Mouse (Mus musculus) MEL (cell line): ENCODE measurements around the gene Pcgf5.

Experiments used
- CHD2 ChIP-seq: IDR thresholded peaks from 2 replicates; pipeline ENCODE4 v1.6.1; 2011; ENCODE audit warnings: low read length, improper control_type of control experiment
- CTCF ChIP-seq, 3 experiments: IDR thresholded peaks in 2 of 3; conservative IDR thresholded peaks in 1 of 3; 2 replicates each; pipeline ENCODE4 v1.5.1; 2011 to 2012; ENCODE audit warnings: low read length in 3 of 3, low read depth in 2 of 3, mild to moderate bottlenecking in 2 of 3, improper control_type of control experiment in 1 of 3, inconsistent platforms in 1 of 3, mixed read lengths in 1 of 3, moderate library complexity in 1 of 3; ENCODE audit not compliant: control insufficient read depth in 1 of 3, insufficient read depth in 1 of 3, poor library complexity in 1 of 3, severe bottlenecking in 1 of 3
- ELF1 ChIP-seq: IDR thresholded peaks from 2 replicates; pipeline ENCODE4 v1.6.1; 2014; ENCODE audit warnings: low read depth, mild to moderate bottlenecking, inconsistent platforms, low read length, improper control_type of control experiment, moderate library complexity
- GABPA ChIP-seq: IDR thresholded peaks from 2 replicates; pipeline ENCODE4 v1.6.1; 2012; ENCODE audit warnings: low read depth, mild to moderate bottlenecking, inconsistent platforms, low read length, improper control_type of control experiment, moderate library complexity
- GATA1 ChIP-seq: IDR thresholded peaks from 2 replicates; pipeline ENCODE4 v1.6.1; 2011; ENCODE audit warnings: low read depth, low read length, improper control_type of control experiment
- HCFC1 ChIP-seq: IDR thresholded peaks from 2 replicates; pipeline ENCODE4 v1.6.1; 2012; ENCODE audit warnings: low read depth, mild to moderate bottlenecking, inconsistent platforms, low read length, improper control_type of control experiment, moderate library complexity
- MAX ChIP-seq: IDR thresholded peaks from 2 replicates; pipeline ENCODE4 v1.6.1; 2011; ENCODE audit warnings: low read length, improper control_type of control experiment
- MXI1 ChIP-seq: IDR thresholded peaks from 2 replicates; pipeline ENCODE4 v1.6.1; 2011; ENCODE audit warnings: mild to moderate bottlenecking, low read depth, low read length, improper control_type of control experiment
- NELFE ChIP-seq: IDR thresholded peaks from 2 replicates; pipeline ENCODE4 v1.6.1; 2011; ENCODE audit warnings: low read depth, low read length, improper control_type of control experiment
- POLR2A ChIP-seq, 2 experiments: IDR thresholded peaks; 2 replicates each; pipeline ENCODE4 v1.6.1; 2011 to 2012; ENCODE audit warnings: low read length in 2 of 2, mild to moderate bottlenecking in 2 of 2, control low read depth in 1 of 2, improper control_type of control experiment in 1 of 2, low read depth in 1 of 2, moderate library complexity in 1 of 2; ENCODE audit not compliant: control insufficient read depth in 1 of 2, insufficient read depth in 1 of 2, poor library complexity in 1 of 2
- POLR2AphosphoS5 ChIP-seq: IDR thresholded peaks from 2 replicates; pipeline ENCODE4 v1.6.1; 2012; ENCODE audit warnings: low read depth, borderline replicate concordance, mild to moderate bottlenecking, inconsistent platforms, low read length, moderate library complexity, mixed read lengths
- TAL1 ChIP-seq: IDR thresholded peaks from 2 replicates; pipeline ENCODE4 v1.6.1; 2012; ENCODE audit warnings: mild to moderate bottlenecking, inconsistent platforms, low read length, moderate library complexity, mixed read lengths
- USF1 ChIP-seq: IDR thresholded peaks from 2 replicates; pipeline ENCODE4 v1.6.1; 2014; ENCODE audit warnings: low read depth, mild to moderate bottlenecking, inconsistent platforms, low read length, improper control_type of control experiment, moderate library complexity
- ZC3H11A ChIP-seq: IDR thresholded peaks from 2 replicates; pipeline ENCODE4 v1.6.1; 2012; ENCODE audit warnings: low read depth, mild to moderate bottlenecking, inconsistent platforms, low read length, improper control_type of control experiment

DNA sequence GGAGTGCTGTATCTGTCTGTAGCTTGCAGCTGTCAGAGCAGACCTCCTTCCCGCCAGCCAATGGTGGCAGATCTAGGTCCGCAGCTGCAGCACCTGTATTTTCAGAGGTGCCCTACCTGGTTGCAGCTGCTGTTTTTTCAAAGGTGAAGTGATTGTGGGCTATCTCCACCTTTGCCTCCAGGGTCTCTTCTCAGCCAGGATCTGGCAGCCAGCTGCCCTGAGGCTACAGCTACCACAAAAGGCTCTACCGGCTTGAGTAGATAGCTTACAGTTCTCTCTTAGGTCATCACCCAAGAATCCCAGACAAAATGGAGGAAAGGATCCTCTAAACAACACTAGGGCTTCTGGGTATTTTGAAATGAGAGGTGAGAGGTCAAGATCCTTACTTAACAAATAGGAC lies 50.4 kb downstream of the Pcgf5 start:
- TF ChIP-seq ZC3H11A (no peak), GABPA (no peak), HCFC1 (no peak), POLR2A (IDR thresholded peaks at IDR 0.05; ENCODE audit: control insufficient read depth in 1 of 2, insufficient read depth in 1 of 2, low read depth in 1 of 2, low read length in 2 of 2, poor library complexity in 1 of 2) (no peak), USF1 (no peak), NELFE (no peak), TAL1 (no peak), MAX (no peak), MXI1 (no peak), POLR2AphosphoS5 (no peak), CTCF (IDR thresholded peaks at IDR 0.05 in 2 of 3, conservative IDR thresholded peaks at IDR 0.05 in 1 of 3; ENCODE audit: control insufficient read depth in 1 of 3, insufficient read depth in 1 of 3, low read depth in 2 of 3, low read length in 3 of 3, poor library complexity in 1 of 3, severe bottlenecking in 1 of 3) (no peak), ELF1 (no peak), GATA1 (no peak), CHD2 (no peak)
